Mouse (Mus musculus) bone marrow macrophage, adult 2 months (primary cell): ENCODE data around the gene Nudcd3.

Experiments
- CTCF ChIP-seq: IDR thresholded peaks from 2 replicates; pipeline ENCODE4 v1.5.1; 2012; ENCODE audit warnings: low read depth, mild to moderate bottlenecking, low read length, moderate library complexity
- POLR2A ChIP-seq: IDR thresholded peaks from 2 replicates; pipeline ENCODE4 v1.6.1; 2012; ENCODE audit warnings: mild to moderate bottlenecking, low read depth, low read length, borderline replicate concordance

DNA sequence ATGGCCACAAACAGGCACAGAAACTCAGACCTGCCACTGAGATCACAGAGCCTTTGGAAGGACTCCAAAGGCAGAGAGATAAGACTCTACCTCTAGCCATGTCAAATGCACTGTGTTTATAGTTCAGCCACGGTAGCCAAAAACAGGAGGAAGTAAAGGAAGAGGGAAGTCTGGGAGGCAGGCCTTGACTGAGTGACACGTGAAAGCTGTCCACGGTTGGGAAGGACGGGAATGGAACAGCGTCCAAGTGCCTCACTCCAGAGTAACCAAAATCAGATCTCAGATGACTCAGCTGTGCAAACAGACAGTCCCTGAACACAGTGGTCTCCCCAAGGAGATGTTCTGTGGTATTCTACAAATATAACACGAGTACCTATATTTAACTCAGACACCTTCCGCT is 25.5 kb downstream of the Nudcd3 start:
- no peak for TF ChIP-seq CTCF
- TF ChIP-seq POLR2A, result no peak
